Mouse (Mus musculus): Measurements from ENCODE around the gene Nradd. TPM values are rescaled to one million over a fixed set of nuclear protein-coding genes. Genes with fewer than 3 reads are reported as not detected.
A peak's percentile ranks its signal among the peaks of the same experiment; 100 is the strongest.

Gene Nradd
- polyA plus RNA-seq, 1 experiment from 2014 or later = 12.2 TPM

- Histone ChIP-seq H3K9me3 (ENCODE audit: control insufficient read depth, low read length) (no peaks in the 10 kb centered on the region), H3K36me3 (ENCODE audit: control insufficient read depth, insufficient read depth, low read length) (no peaks in the 10 kb centered on the region), H3K4me2 (ENCODE audit: low read length) (no peak overlapping the region), H3K27ac (replicated peaks in 1 of 2; ENCODE audit: control insufficient read depth in 1 of 2, insufficient read depth in 1 of 2, low read depth in 2 of 2, low read length in 2 of 2) (no peak overlapping the region), H3K9ac (ENCODE audit: low read length) (no peak overlapping the region), H3K27me3 (ENCODE audit: control insufficient read depth, insufficient read depth, low read length) (no peaks in the 10 kb centered on the region), H3K4me3 (ENCODE audit: control insufficient read depth in 1 of 2, insufficient read depth in 1 of 2, low read depth in 1 of 2, low read length in 2 of 2) (no peak overlapping the region), H3K4me1 (ENCODE audit: control insufficient read depth in 2 of 2, insufficient read depth in 2 of 2, low read length in 2 of 2) (peaks cover 16 to 26% of the 10 kb centered on the region in 2 experiments)
- ATAC-seq (ENCODE audit: insufficient number of reproducible peaks, insufficient read depth, low FRiP score, low read depth) = no peak
Measured at GRCm38 (mm10) chr9:110649775-110650174, 25.5 kb upstream of the Nradd start.

GRCm38 (mm10) chr9:110645219-110645618 is 21.0 kb upstream of the Nradd start:
- H3K9me3 ChIP-seq (ENCODE audit: control insufficient read depth, low read length) = no peaks in the 10 kb centered on the region
- no peak overlapping the region for H3K27ac ChIP-seq (replicated peaks in 1 of 2; ENCODE audit: control insufficient read depth in 1 of 2, insufficient read depth in 1 of 2, low read depth in 2 of 2, low read length in 2 of 2)
- WGBS = 69% methylated on average over 9 of the region's 9 CpGs
- H3K4me2 ChIP-seq (ENCODE audit: low read length) = no peak overlapping the region
- H3K9ac ChIP-seq (ENCODE audit: low read length) = no peak overlapping the region
- no peaks in the 10 kb centered on the region for H3K36me3 ChIP-seq (ENCODE audit: control insufficient read depth, insufficient read depth, low read length)
- no peak for ATAC-seq (ENCODE audit: insufficient number of reproducible peaks, insufficient read depth, low FRiP score, low read depth)
- H3K4me1 ChIP-seq (ENCODE audit: control insufficient read depth in 2 of 2, insufficient read depth in 2 of 2, low read length in 2 of 2) = no peaks in the 10 kb centered on the region; a peak in 1 of 4 replicates
- no peaks in the 10 kb centered on the region for H3K27me3 ChIP-seq (ENCODE audit: control insufficient read depth, insufficient read depth, low read length)
- no peak overlapping the region for H3K4me3 ChIP-seq (ENCODE audit: control insufficient read depth in 1 of 2, insufficient read depth in 1 of 2, low read depth in 1 of 2, low read length in 2 of 2)

GRCm38 (mm10) chr9:110644295-110644694 is 20.0 kb upstream of the Nradd start:
- 81% methylated on average over 10 of the region's 10 CpGs for WGBS
- Histone ChIP-seq H3K9me3 (ENCODE audit: control insufficient read depth, low read length) (no peaks in the 10 kb centered on the region), H3K27ac (replicated peaks in 1 of 2; ENCODE audit: control insufficient read depth in 1 of 2, insufficient read depth in 1 of 2, low read depth in 2 of 2, low read length in 2 of 2) (no peak overlapping the region), H3K27me3 (ENCODE audit: control insufficient read depth, insufficient read depth, low read length) (no peaks in the 10 kb centered on the region), H3K4me1 (ENCODE audit: control insufficient read depth in 2 of 2, insufficient read depth in 2 of 2, low read length in 2 of 2) (no peaks in the 10 kb centered on the region; a peak in 1 of 4 replicates), H3K36me3 (ENCODE audit: control insufficient read depth, insufficient read depth, low read length) (no peaks in the 10 kb centered on the region), H3K4me2 (ENCODE audit: low read length) (no peak overlapping the region), H3K4me3 (ENCODE audit: control insufficient read depth in 1 of 2, insufficient read depth in 1 of 2, low read depth in 1 of 2, low read length in 2 of 2) (no peak overlapping the region), H3K9ac (ENCODE audit: low read length) (no peak overlapping the region)
- ATAC-seq (ENCODE audit: insufficient number of reproducible peaks, insufficient read depth, low FRiP score, low read depth) = no peak

GRCm38 (mm10) chr9:110643787-110644186 is 19.5 kb upstream of the Nradd start:
- no peak overlapping the region for H3K9ac ChIP-seq (ENCODE audit: low read length)
- no peaks in the 10 kb centered on the region for H3K9me3 ChIP-seq (ENCODE audit: control insufficient read depth, low read length)
- no peaks in the 10 kb centered on the region for H3K36me3 ChIP-seq (ENCODE audit: control insufficient read depth, insufficient read depth, low read length)
- H3K4me1 ChIP-seq (ENCODE audit: control insufficient read depth in 2 of 2, insufficient read depth in 2 of 2, low read length in 2 of 2) = no peaks in the 10 kb centered on the region; a peak in 1 of 4 replicates
- no peak overlapping the region for H3K27ac ChIP-seq (replicated peaks in 1 of 2; ENCODE audit: control insufficient read depth in 1 of 2, insufficient read depth in 1 of 2, low read depth in 2 of 2, low read length in 2 of 2)
- H3K4me2 ChIP-seq (ENCODE audit: low read length) = no peak overlapping the region
- ATAC-seq (ENCODE audit: insufficient number of reproducible peaks, insufficient read depth, low FRiP score, low read depth) = no peak
- H3K27me3 ChIP-seq (ENCODE audit: control insufficient read depth, insufficient read depth, low read length) = no peaks in the 10 kb centered on the region
- no peak overlapping the region for H3K4me3 ChIP-seq (ENCODE audit: control insufficient read depth in 1 of 2, insufficient read depth in 1 of 2, low read depth in 1 of 2, low read length in 2 of 2)
- 53% methylated on average over 9 of the region's 9 CpGs for WGBS

GRCm38 (mm10) chr9:110642812-110643524 is 18.7 kb upstream of the Nradd start:
- Histone ChIP-seq H3K27ac (replicated peaks in 1 of 2; ENCODE audit: control insufficient read depth in 1 of 2, insufficient read depth in 1 of 2, low read depth in 2 of 2, low read length in 2 of 2) (no peak overlapping the region), H3K9me3 (ENCODE audit: control insufficient read depth, low read length) (no peaks in the 10 kb centered on the region), H3K4me1 (ENCODE audit: control insufficient read depth in 2 of 2, insufficient read depth in 2 of 2, low read length in 2 of 2) (no peaks in the 10 kb centered on the region; a peak in 1 of 4 replicates), H3K4me2 (ENCODE audit: low read length) (no peak overlapping the region), H3K36me3 (ENCODE audit: control insufficient read depth, insufficient read depth, low read length) (no peaks in the 10 kb centered on the region), H3K4me3 (ENCODE audit: control insufficient read depth in 1 of 2, insufficient read depth in 1 of 2, low read depth in 1 of 2, low read length in 2 of 2) (no peak overlapping the region), H3K9ac (ENCODE audit: low read length) (no peak overlapping the region), H3K27me3 (ENCODE audit: control insufficient read depth, insufficient read depth, low read length) (no peaks in the 10 kb centered on the region)
- ATAC-seq (ENCODE audit: insufficient number of reproducible peaks, insufficient read depth, low FRiP score, low read depth) = no peak
- 57% methylated on average over 5 of the region's 5 CpGs for WGBS

- Histone ChIP-seq H3K9me3 (ENCODE audit: control insufficient read depth, low read length) (no peaks in the 10 kb centered on the region), H3K4me1 (ENCODE audit: control insufficient read depth in 2 of 2, insufficient read depth in 2 of 2, low read length in 2 of 2) (no peaks in the 10 kb centered on the region; a peak in 1 of 4 replicates), H3K27ac (replicated peaks in 1 of 2; ENCODE audit: control insufficient read depth in 1 of 2, insufficient read depth in 1 of 2, low read depth in 2 of 2, low read length in 2 of 2) (no peak overlapping the region), H3K36me3 (ENCODE audit: control insufficient read depth, insufficient read depth, low read length) (no peaks in the 10 kb centered on the region), H3K4me3 (ENCODE audit: control insufficient read depth in 1 of 2, insufficient read depth in 1 of 2, low read depth in 1 of 2, low read length in 2 of 2) (no peak overlapping the region), H3K27me3 (ENCODE audit: control insufficient read depth, insufficient read depth, low read length) (no peaks in the 10 kb centered on the region), H3K9ac (ENCODE audit: low read length) (no peak overlapping the region), H3K4me2 (ENCODE audit: low read length) (no peak overlapping the region)
- no peak for ATAC-seq (ENCODE audit: insufficient number of reproducible peaks, insufficient read depth, low FRiP score, low read depth)
- WGBS = 74% methylated on average over 5 of the region's 5 CpGs
Measured at GRCm38 (mm10) chr9:110641006-110641405, 16.8 kb upstream of the Nradd start.

GRCm38 (mm10) chr9:110638611-110639021 is 14.4 kb upstream of the Nradd start:
- Histone ChIP-seq H3K36me3 (ENCODE audit: control insufficient read depth, insufficient read depth, low read length) (peaks cover 12% of the 10 kb centered on the region), H3K27me3 (ENCODE audit: control insufficient read depth, insufficient read depth, low read length) (peaks cover 4% of the 10 kb centered on the region; the same call in 1 of the 2 replicates), H3K9ac (ENCODE audit: low read length) (no peak overlapping the region), H3K9me3 (ENCODE audit: control insufficient read depth, low read length) (no peaks in the 10 kb centered on the region), H3K4me2 (ENCODE audit: low read length) (no peak overlapping the region), H3K27ac (replicated peaks in 1 of 2; ENCODE audit: control insufficient read depth in 1 of 2, insufficient read depth in 1 of 2, low read depth in 2 of 2, low read length in 2 of 2) (no peak overlapping the region), H3K4me3 (ENCODE audit: control insufficient read depth in 1 of 2, insufficient read depth in 1 of 2, low read depth in 1 of 2, low read length in 2 of 2) (no peak overlapping the region), H3K4me1 (ENCODE audit: control insufficient read depth in 2 of 2, insufficient read depth in 2 of 2, low read length in 2 of 2) (no peaks in the 10 kb centered on the region)
- 77% methylated on average over 10 of the region's 10 CpGs for WGBS
- 0 out of 2 replicates have a peak, but pooled peaks have one; percentile 23 for ATAC-seq (ENCODE audit: insufficient number of reproducible peaks, insufficient read depth, low FRiP score, low read depth)

- H3K27me3 ChIP-seq (ENCODE audit: control insufficient read depth, insufficient read depth, low read length) = peaks cover 14% of the 10 kb centered on the region; the same call in 1 of the 2 replicates
- WGBS = 7% methylated on average over 19 of the region's 19 CpGs
- H3K9ac ChIP-seq (ENCODE audit: low read length) = no peak overlapping the region
- H3K4me1 ChIP-seq (ENCODE audit: control insufficient read depth in 2 of 2, insufficient read depth in 2 of 2, low read length in 2 of 2) = peaks cover 2 to 6% of the 10 kb centered on the region in 2 experiments; a peak in 2 of 4 replicates
- H3K4me3 ChIP-seq (ENCODE audit: control insufficient read depth in 1 of 2, insufficient read depth in 1 of 2, low read depth in 1 of 2, low read length in 2 of 2) = no peak overlapping the region
- H3K27ac ChIP-seq (replicated peaks in 1 of 2; ENCODE audit: control insufficient read depth in 1 of 2, insufficient read depth in 1 of 2, low read depth in 2 of 2, low read length in 2 of 2) = no peak overlapping the region
- H3K36me3 ChIP-seq (ENCODE audit: control insufficient read depth, insufficient read depth, low read length) = peaks cover 26% of the 10 kb centered on the region
- H3K9me3 ChIP-seq (ENCODE audit: control insufficient read depth, low read length) = no peaks in the 10 kb centered on the region
- no peak overlapping the region for H3K4me2 ChIP-seq (ENCODE audit: low read length)
- ATAC-seq (ENCODE audit: insufficient number of reproducible peaks, insufficient read depth, low FRiP score, low read depth) = no peak
Measured at GRCm38 (mm10) chr9:110635225-110635624, 11.0 kb upstream of the Nradd start.

Data from heart, embryonic 14.5 days (tissue).